ENCODE assay signal across 21 mouse cellular contexts in genomic region chr13:3748859-3749258, GRCm38 (mm10). TPM values are rescaled to one million over a fixed set of nuclear protein-coding genes. Genes with fewer than 3 reads are reported as not detected.
"Had no signal": no experiment of that assay in that cellular context is flagged by ENCODE, and none has a peak within 500 bp of the region (broad histone marks: within the 10 kb centered on the region; RNA-seq: fewer than 3 reads in every experiment).

No protein-coding gene starts in this region.

- H3K36me3 ChIP-seq: limb, embryonic 15.5 days; liver, embryonic 12.5 days; lung, embryonic 15.5 days; midbrain, embryonic 12.5 days had no signal

- DNase-seq: kidney, postnatal 10 days; left cerebral cortex, postnatal 4 days; lung, postnatal 14 days; right cerebral cortex, adult 18-20 months; right cerebral cortex, postnatal 25 days; thymus, postnatal 36 days had no signal

- H3K4me3 ChIP-seq: limb, embryonic 15.5 days; liver, embryonic 12.5 days; lung, embryonic 15.5 days; midbrain, embryonic 12.5 days had no signal

- H3K9ac ChIP-seq: limb, embryonic 15.5 days; liver, embryonic 12.5 days; lung, embryonic 15.5 days; midbrain, embryonic 12.5 days had no signal

- H3K27ac ChIP-seq: limb, embryonic 15.5 days; liver, embryonic 12.5 days; lung, embryonic 15.5 days; macrophage; midbrain, embryonic 12.5 days had no signal

- H3K27me3 ChIP-seq: limb, embryonic 15.5 days; liver, embryonic 12.5 days; lung, embryonic 15.5 days; megakaryocyte, embryonic 14.5 days; midbrain, embryonic 12.5 days had no signal

- H3K9me3 ChIP-seq: limb, embryonic 15.5 days; liver, embryonic 12.5 days; lung, embryonic 15.5 days; megakaryocyte, embryonic 14.5 days; midbrain, embryonic 12.5 days had no signal

- H3K4me2 ChIP-seq: limb, embryonic 15.5 days; liver, embryonic 12.5 days; lung, embryonic 15.5 days; midbrain, embryonic 12.5 days had no signal

- ATAC-seq: liver, embryonic 12.5 days; midbrain, embryonic 16.5 days had no signal

- H3K4me1 ChIP-seq: liver, embryonic 12.5 days had no signal

RNA-seq across cellular contexts. Expression of gene Calml3, which starts 55.3 kb away (rescaled TPM):
- total RNA-seq: layer of hippocampus, adult 8-10 months; layer of hippocampus, postnatal 14 days; left cerebral cortex, adult 18-20 months; left cerebral cortex, postnatal 10 days; left cerebral cortex, postnatal 4 days had no signal
- polyA plus RNA-seq: large intestine, adult 2 months; liver, embryonic 12.5 days; liver, embryonic 16.5 days; macrophage; midbrain, embryonic 12.5 days; midbrain, embryonic 16.5 days; neural tube, embryonic 14.5 days; small intestine, adult 2 months had no signal
